Mouse (Mus musculus) neural tube, embryonic 12.5 days (tissue): ENCODE results near the gene Rars2. TPM values are rescaled to one million over a fixed set of nuclear protein-coding genes. Genes with fewer than 3 reads are reported as not detected.
"Not testable (repeated sequence)": the region's sequence is repeated elsewhere in the genome, so short reads cannot be mapped to it uniquely, and the experiment has no call there.

ENCODE experiments used
- ATAC-seq: fragments of 200-750 bp; cut with Nextera tagmentation; 2 replicates; pipeline ENCODE4 v1.8.0; 2017; ENCODE audit warnings: low read depth, mild to moderate bottlenecking, moderate TSS enrichment, moderate library complexity; ENCODE audit not compliant: low FRiP score
- H3K27ac ChIP-seq: fragments of 300-500 bp; sonication (generic); 2 replicates; pipeline ENCODE4 v1.5.1; 2016
- H3K27me3 ChIP-seq: fragments of 300-500 bp; sonication (generic); replicated peaks from 2 replicates; pipeline ENCODE4 v1.6.1; 2016; ENCODE audit warnings: mild to moderate bottlenecking
- H3K36me3 ChIP-seq: fragments of 300-500 bp; sonication (generic); 2 replicates; pipeline ENCODE4 v1.6.1; 2016; ENCODE audit warnings: mild to moderate bottlenecking
- H3K4me1 ChIP-seq: fragments of 300-500 bp; sonication (generic); 2 replicates; pipeline ENCODE4 v1.6.1; 2016
- H3K4me2 ChIP-seq: fragments of 300-500 bp; sonication (generic); replicated peaks from 2 replicates; pipeline ENCODE4 v1.6.1; 2016; ENCODE audit warnings: mild to moderate bottlenecking
- H3K4me3 ChIP-seq: fragments of 300-500 bp; sonication (generic); 2 replicates; pipeline ENCODE4 v1.5.1; 2016
- H3K9ac ChIP-seq: fragments of 300-500 bp; sonication (generic); 2 replicates; pipeline ENCODE4 v1.6.1; 2016; ENCODE audit warnings: mild to moderate bottlenecking
- H3K9me3 ChIP-seq: fragments of 300-500 bp; sonication (generic); 2 replicates; pipeline ENCODE4 v1.6.1; 2016; ENCODE audit warnings: mild to moderate bottlenecking
- WGBS: fragments of 180-500 bp; shearing (Covaris S2); methylation state at CpG from one replicate; pipeline ENCODE4 v1.1.7; 2016; 5-methylcytosine and 5-hydroxymethylcytosine counted together
- polyA plus RNA-seq: library from polyadenylated mRNA; unstranded; fragments of >200 nt; fragmentation: Nextera tagmentation; extraction: Ambion mirVana; gene quantifications from 2 replicates; pipeline ENCODE4 v1.2.1, GENCODE M21; 2016

The Rars2 gene
- 63.5 and 67.8 TPM in 2 replicates for polyA plus RNA-seq

DNA sequence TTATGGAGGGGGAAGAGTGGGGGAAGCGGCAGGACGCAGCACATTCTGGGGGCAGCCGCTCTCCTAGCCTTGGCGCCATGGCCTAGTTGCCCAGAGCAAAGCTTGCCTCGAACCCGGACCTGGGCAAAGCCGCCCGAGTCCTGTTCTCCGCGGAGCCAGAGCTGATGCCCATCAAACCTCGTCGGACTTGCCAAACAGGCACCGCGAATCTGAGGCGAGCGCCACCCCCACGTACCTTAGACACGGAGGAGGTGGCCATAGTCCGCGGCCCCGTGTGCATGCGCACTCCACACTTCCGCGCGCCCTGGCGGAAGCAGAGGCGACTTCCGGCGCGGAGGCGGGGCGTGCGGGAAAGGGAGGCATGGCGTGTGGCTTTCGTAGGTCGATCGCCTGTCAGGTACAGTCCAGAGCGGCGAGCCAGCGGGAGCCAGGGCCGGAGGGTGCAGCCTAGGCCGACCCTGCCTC lies at the start of gene Rars2, which contains the start of gene Orc3:
TSS of gene Rars2 (plus strand) at position 328 of the 465 bp plus-strand sequence.
TSS of gene Orc3 (minus strand) at position 315 of the 465 bp plus-strand sequence.
- H3K27ac ChIP-seq: peak within 1 kb of the TSS; percentile 64
- H3K27me3 ChIP-seq: no peaks in the 10 kb centered on the region
- peak; percentile 99 for ATAC-seq
- peak within 1 kb of the TSS; percentile 77 for H3K4me3 ChIP-seq
- no peaks in the 10 kb centered on the region for H3K9me3 ChIP-seq
- H3K9ac ChIP-seq: peak within 1 kb of the TSS; percentile 83
- peaks cover 1% of the 10 kb centered on the region; the same call in 1 of the 2 replicates for H3K36me3 ChIP-seq
- H3K4me2 ChIP-seq: peak within 1 kb of the TSS; percentile 88
- peaks cover 24% of the 10 kb centered on the region for H3K4me1 ChIP-seq
- WGBS: 1% methylated on average over 42 of the region's 42 CpGs

DNA sequence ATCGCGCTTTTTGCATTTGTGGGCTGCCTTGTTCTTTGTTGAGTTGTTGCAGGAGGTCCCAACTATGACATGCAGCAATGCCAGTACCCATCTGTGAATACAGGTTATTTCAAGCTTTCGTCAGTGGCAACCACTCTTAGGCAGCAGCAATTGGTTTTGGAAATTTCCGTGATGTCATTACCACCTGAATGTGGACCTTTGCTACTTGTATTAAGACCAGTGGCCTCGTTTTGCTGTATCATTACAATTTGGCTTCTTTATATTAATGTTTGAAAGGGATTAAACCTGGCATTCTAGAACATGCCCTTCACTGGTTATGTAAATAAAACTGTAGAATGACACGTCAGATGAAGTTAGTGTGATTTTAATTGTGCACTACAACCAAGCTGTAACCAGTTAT lies 48.5 kb upstream of the Rars2 start:
- Histone ChIP-seq H3K27me3 (no peaks in the 10 kb centered on the region), H3K4me3 (no peak overlapping the region), H3K4me1 (no peaks in the 10 kb centered on the region), H3K9ac (no peak overlapping the region), H3K36me3 (peaks cover 48% of the 10 kb centered on the region), H3K4me2 (no peak overlapping the region), H3K27ac (no peak overlapping the region), H3K9me3 (no peaks in the 10 kb centered on the region)
- no peak for ATAC-seq
- 93% methylated on average over 6 of the region's 6 CpGs for WGBS

DNA sequence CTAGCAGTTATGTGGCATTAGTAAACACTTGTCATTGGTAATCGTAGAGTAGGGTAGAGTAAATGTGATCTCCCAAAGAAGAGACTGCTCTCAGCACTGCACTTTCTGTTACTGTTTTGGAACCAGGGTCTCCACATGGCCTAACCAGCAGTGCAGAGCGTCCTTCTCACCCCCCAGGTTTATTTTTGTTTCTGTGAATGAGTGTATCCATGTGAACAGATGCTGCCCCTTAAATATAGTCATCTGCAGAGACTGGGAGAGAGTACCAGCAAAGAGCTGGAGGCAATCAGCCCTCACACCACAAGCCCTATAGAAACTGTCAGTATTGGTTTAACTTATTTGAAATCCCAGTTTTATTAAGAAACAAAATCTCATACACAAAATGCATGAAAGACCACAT lies 41.9 kb upstream of the Rars2 start:
- no peaks in the 10 kb centered on the region for H3K4me1 ChIP-seq
- ATAC-seq: no peak
- WGBS: 87% methylated on average over 2 of the region's 2 CpGs
- no peak overlapping the region for H3K4me3 ChIP-seq
- peaks cover 82% of the 10 kb centered on the region for H3K36me3 ChIP-seq
- no peak overlapping the region for H3K9ac ChIP-seq
- H3K9me3 ChIP-seq: no peaks in the 10 kb centered on the region
- no peaks in the 10 kb centered on the region for H3K27me3 ChIP-seq
- no peak overlapping the region for H3K4me2 ChIP-seq
- H3K27ac ChIP-seq: no peak overlapping the region

DNA sequence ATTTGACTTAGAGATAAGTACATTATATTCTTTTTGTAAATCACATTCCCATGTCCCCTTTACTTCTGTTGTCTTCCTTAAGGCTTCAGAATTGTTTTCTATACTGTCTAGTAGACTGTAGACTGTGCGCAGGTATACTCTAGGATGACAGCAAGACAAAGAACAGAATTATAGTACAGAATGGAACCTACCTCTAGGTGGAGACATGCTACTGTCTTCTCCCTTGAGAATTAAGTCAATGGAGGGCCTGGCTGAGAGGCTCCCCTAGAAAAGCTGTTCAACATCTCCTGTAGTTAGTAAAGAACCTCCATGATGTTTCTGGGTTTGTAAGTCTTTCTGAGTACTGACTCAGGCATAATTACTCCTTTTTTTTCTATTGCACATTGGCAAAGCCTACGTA lies 37.7 kb upstream of the Rars2 start:
- 93% methylated on average over 2 of the region's 2 CpGs for WGBS
- ATAC-seq: no peak
- Histone ChIP-seq H3K4me3 (no peak overlapping the region), H3K36me3 (peaks cover 72% of the 10 kb centered on the region), H3K27ac (no peak overlapping the region), H3K9ac (no peak overlapping the region), H3K27me3 (no peaks in the 10 kb centered on the region), H3K9me3 (no peaks in the 10 kb centered on the region), H3K4me1 (no peaks in the 10 kb centered on the region), H3K4me2 (no peak overlapping the region)

DNA sequence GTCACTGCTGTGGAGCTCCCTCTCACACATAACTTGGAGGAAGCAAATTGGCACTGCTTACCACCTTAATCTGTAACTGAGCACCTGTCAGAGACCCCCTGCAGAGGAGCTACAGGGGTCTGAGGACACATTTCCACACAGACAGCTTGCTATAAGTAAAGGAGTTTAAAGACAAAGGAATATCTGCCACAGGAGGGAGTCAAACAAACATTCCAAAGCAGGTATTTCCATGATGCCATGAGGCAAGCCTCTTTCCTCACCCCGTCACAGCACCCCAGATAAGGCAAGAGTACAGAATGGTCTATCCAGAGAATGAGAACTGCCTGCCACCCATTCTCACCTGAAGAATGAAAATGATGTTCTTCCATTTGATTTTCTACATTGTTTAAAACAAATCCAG lies 35.5 kb upstream of the Rars2 start:
- ATAC-seq: no peak
- no peaks in the 10 kb centered on the region for H3K9me3 ChIP-seq
- no peaks in the 10 kb centered on the region for H3K27me3 ChIP-seq
- H3K36me3 ChIP-seq: peaks cover 74% of the 10 kb centered on the region
- WGBS: 92% methylated on average over 1 of the region's 1 CpGs
- no peaks in the 10 kb centered on the region for H3K4me1 ChIP-seq
- no peak overlapping the region for H3K27ac ChIP-seq
- no peak overlapping the region for H3K4me2 ChIP-seq
- H3K9ac ChIP-seq: no peak overlapping the region
- H3K4me3 ChIP-seq: no peak overlapping the region

DNA sequence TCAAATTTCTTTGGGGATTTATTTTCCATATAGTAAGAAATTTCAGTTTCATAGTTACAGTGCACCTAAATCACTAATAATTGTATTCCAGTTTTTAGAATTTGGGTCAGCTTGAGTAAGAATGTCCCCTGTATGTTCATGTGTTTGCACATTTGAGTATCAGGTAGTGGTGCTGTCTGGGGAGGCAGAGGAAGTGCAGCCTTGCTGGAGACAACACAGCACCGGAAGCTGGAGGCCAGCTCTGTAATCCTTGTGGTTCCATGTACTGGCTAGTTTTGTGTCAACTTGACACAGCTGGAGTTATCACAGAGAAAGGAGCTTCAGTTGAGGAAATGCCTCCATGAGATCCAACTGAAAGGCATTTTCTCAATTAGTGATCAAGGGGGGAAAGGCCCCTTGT lies 33.3 kb upstream of the Rars2 start:
- not testable (repeated sequence) for H3K4me2 ChIP-seq, H3K27me3 ChIP-seq, H3K27ac ChIP-seq, H3K9me3 ChIP-seq, H3K4me1 ChIP-seq, ATAC-seq, H3K4me3 ChIP-seq, H3K9ac ChIP-seq
- H3K36me3 ChIP-seq: peaks cover 67% of the 10 kb centered on the region
- 75% methylated on average over 1 of the region's 1 CpGs for WGBS

DNA sequence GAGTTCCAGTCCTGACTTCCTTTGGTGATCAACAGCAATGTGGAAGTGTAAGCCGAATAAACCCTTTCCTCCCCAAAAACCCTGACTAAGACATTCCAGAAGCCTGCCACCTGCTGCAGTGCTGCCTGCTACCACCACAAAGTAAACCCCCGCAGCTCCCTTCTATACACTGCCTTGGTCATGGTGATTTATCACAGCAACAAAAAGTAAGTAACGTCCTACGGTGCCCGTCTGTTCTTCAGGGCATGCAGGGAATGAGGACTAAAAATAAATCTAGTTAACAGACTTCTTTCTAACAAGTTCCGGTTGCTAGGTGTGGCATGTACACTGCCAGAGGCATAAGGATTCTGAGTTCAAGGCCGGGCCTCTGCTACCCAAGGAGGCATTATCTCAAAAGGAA lies 32.8 kb upstream of the Rars2 start:
- Histone ChIP-seq H3K9me3 (no peaks in the 10 kb centered on the region), H3K4me3 (no peak overlapping the region), H3K27ac (no peak overlapping the region), H3K4me2 (no peak overlapping the region), H3K4me1 (no peaks in the 10 kb centered on the region), H3K36me3 (peaks cover 63% of the 10 kb centered on the region), H3K27me3 (no peaks in the 10 kb centered on the region), H3K9ac (no peak overlapping the region)
- ATAC-seq: peak; percentile 72
- WGBS: 37% methylated on average over 7 of the region's 7 CpGs

DNA sequence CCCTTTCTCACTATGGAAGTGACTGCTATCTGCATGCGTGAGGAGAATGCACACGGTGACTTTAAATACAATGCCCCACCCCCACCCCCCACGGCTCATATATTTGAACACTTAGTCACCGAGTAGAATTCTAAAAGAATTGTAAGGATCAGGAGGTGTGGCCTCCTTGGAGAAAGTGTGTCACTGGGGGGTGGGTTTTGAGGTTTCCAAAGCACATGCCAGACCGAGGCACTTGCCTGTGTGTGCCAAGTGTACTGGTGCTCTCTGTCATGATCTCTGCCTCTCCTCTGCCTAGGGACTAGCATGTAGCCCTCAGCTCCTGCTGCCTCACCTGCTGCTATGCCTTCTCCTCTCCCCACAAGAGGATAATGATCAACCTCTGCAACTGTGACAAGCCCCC lies 32.3 kb upstream of the Rars2 start:
- 52% methylated on average over 5 of the region's 5 CpGs for WGBS
- no peaks in the 10 kb centered on the region for H3K4me1 ChIP-seq
- no peak overlapping the region for H3K4me2 ChIP-seq
- H3K9me3 ChIP-seq: no peaks in the 10 kb centered on the region
- ATAC-seq: 0 out of 2 replicates have a peak, but pooled peaks have one; percentile 44
- H3K4me3 ChIP-seq: no peak overlapping the region
- no peak overlapping the region for H3K9ac ChIP-seq
- no peak overlapping the region for H3K27ac ChIP-seq
- peaks cover 58% of the 10 kb centered on the region for H3K36me3 ChIP-seq
- H3K27me3 ChIP-seq: no peaks in the 10 kb centered on the region

DNA sequence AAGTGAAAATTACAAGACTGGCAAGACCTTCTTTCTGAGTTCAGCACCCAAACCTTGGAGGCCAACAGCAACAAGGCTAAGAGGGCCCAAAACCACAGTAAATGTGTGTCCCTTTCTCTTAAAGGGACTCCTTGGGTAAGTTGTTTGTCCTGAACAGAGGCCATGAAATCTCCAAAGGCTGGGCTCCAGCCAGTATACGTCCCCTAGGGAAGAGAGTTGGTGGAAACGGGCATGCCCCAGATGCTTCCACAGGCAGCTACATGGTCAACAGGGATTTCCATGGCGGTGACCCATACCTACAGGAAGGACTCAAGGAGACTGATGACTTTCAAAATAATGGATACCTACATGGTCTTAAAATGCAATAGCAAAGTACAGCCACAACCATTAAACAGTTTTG lies 31.3 kb upstream of the Rars2 start:
- no peak overlapping the region for H3K27ac ChIP-seq
- H3K4me1 ChIP-seq: no peaks in the 10 kb centered on the region
- H3K36me3 ChIP-seq: peaks cover 51% of the 10 kb centered on the region
- no peak for ATAC-seq
- H3K4me2 ChIP-seq: no peak overlapping the region
- no peak overlapping the region for H3K4me3 ChIP-seq
- H3K9ac ChIP-seq: no peak overlapping the region
- H3K27me3 ChIP-seq: no peaks in the 10 kb centered on the region
- WGBS: 91% methylated on average over 3 of the region's 3 CpGs
- no peaks in the 10 kb centered on the region for H3K9me3 ChIP-seq

DNA sequence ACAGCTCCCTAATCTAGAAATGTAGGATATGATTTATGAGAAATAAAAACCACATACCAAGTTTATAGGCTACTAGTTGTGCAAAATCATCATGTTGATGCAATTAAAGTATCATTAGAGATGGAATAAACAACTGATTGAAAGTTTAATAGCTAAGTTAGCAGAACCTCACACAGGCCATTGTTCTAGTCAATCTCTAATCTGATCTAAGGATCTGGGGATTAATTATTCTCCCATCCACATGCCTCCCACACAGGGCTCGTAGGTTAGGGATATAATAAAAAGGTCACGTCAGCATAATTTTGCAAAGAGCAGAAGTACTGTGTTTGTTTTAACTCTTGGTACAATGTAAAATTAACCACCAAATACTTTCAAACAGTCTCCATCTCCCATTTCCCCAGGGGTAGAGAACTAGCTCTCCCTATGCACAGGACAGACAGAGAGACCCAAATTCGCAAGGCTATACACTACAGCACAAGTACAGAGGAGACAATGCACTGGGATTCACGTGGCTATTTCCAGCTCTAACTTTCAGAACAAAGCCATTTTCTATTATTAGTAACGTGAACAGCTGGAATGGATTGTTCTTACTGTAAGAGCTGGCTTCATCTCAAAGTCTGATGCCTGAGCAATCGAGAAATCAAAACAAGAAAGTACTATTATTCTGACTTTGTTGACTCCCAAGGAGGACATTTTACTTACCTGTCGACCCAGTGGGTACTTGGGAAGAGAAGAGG lies 29.7 kb upstream of the Rars2 start:
- Histone ChIP-seq H3K9ac (no peak overlapping the region), H3K4me3 (no peak overlapping the region), H3K27me3 (no peaks in the 10 kb centered on the region), H3K9me3 (no peaks in the 10 kb centered on the region), H3K4me2 (no peak overlapping the region), H3K4me1 (no peaks in the 10 kb centered on the region), H3K27ac (no peak overlapping the region), H3K36me3 (peaks cover 40% of the 10 kb centered on the region)
- ATAC-seq: no peak
- WGBS: 86% methylated on average over 7 of the region's 7 CpGs

DNA sequence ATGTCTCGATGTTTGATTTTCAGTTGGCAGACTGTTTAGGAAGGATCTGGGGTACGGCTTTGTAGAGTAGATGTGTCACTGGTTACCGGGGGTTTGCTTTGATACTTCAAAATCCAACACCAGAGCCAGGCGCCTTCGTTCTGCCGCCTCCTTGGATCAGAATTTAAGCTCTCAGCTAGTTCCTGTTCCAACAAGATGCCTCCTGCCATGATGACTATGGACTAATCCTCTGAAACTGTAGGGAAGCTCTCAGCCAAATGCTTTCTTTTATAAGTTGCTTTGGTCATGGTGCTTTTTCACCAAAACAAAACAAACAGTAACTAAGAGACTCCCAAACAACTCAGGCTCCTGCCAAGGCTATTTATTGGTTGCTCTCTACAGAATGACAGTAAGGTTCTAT lies 11.6 kb upstream of the Rars2 start:
- Histone ChIP-seq H3K27me3 (no peaks in the 10 kb centered on the region), H3K27ac (no peak overlapping the region), H3K4me1 (no peaks in the 10 kb centered on the region), H3K9ac (no peak overlapping the region), H3K4me3 (no peak overlapping the region), H3K36me3 (peaks cover 43% of the 10 kb centered on the region), H3K9me3 (no peaks in the 10 kb centered on the region), H3K4me2 (no peak overlapping the region)
- no peak for ATAC-seq
- WGBS: 93% methylated on average over 6 of the region's 6 CpGs

DNA sequence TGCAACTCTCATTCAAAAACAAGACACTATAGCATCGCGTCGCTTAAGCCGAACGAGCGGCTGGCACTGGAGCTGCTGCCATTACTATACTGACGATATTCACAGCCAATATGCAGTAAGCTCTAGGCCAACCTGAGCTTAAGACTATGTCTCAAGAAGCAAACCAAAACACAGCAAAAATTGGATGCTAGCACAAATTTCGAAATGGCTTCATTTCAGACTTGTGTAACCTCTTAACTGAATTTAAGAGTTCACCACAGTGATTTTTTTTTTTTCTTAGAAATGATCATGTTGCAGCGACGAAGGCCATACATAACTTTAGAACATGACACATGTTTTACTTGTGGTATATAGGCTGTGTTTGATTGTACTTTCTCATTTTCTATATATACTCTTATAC lies 8.1 kb upstream of the Rars2 start:
- Histone ChIP-seq H3K4me2 (no peak overlapping the region), H3K4me3 (no peak overlapping the region), H3K9me3 (no peaks in the 10 kb centered on the region), H3K36me3 (peaks cover 36% of the 10 kb centered on the region), H3K27ac (no peak overlapping the region), H3K4me1 (no peaks in the 10 kb centered on the region), H3K9ac (no peak overlapping the region), H3K27me3 (no peaks in the 10 kb centered on the region)
- no peak for ATAC-seq
- WGBS: 96% methylated on average over 10 of the region's 10 CpGs
